Mouse (Mus musculus): ENCODE data around the gene Usp48. TPM values are rescaled to one million over a fixed set of nuclear protein-coding genes. Genes with fewer than 3 reads are reported as not detected.
A peak's percentile ranks its signal among the peaks of the same experiment; 100 is the strongest.

Gene Usp48
- 66.5 and 76.8 TPM in 2 replicates for polyA plus RNA-seq (2014; fragmentation: Nextera tagmentation; extraction: Ambion mirVana)

GRCm38 (mm10) chr4:137593601-137594495, at the start of gene Usp48:
Gene Usp48 (plus strand): TSS chr4:137593755.
- under 1% methylated on average over 91 of the region's 92 CpGs for WGBS
- ATAC-seq (ENCODE audit: low FRiP score, low TSS enrichment) (peak; percentile 94), DNase-seq (peak; percentile 100)
- H3K36me3 ChIP-seq (ENCODE audit: control insufficient read depth, insufficient read depth, low read length): no peaks in the 10 kb centered on the region
- H3K4me1 ChIP-seq (ENCODE audit: control insufficient read depth, insufficient read depth, low read length): peaks cover 16% of the 10 kb centered on the region
- no peaks in the 10 kb centered on the region for H3K9me3 ChIP-seq (ENCODE audit: control insufficient read depth, low read length)
- peak within 1 kb of the TSS; percentile 84 for H3K9ac ChIP-seq (replicated peaks; ENCODE audit: low read length)
- peak within 1 kb of the TSS; percentile 97 for H3K27ac ChIP-seq (replicated peaks; ENCODE audit: low read depth, low read length)
- H3K4me3 ChIP-seq (replicated peaks; ENCODE audit: low read depth, low read length): peak within 1 kb of the TSS; percentile 88
- peak within 1 kb of the TSS; percentile 81 for H3K4me2 ChIP-seq (ENCODE audit: low read length)
- no peaks in the 10 kb centered on the region for H3K27me3 ChIP-seq (ENCODE audit: control insufficient read depth, insufficient read depth, low read length)

- ATAC-seq (ENCODE audit: low FRiP score, low TSS enrichment) (no peak), DNase-seq (no peak)
- H3K9me3 ChIP-seq (ENCODE audit: control insufficient read depth, low read length): no peaks in the 10 kb centered on the region
These were observed 48.0 kb upstream of the Usp48 start for GRCm38 (mm10) chr4:137545568-137545967.

GRCm38 (mm10) chr4:137546003-137546525, 47.5 kb upstream of the Usp48 start:
- Histone ChIP-seq H3K4me1 (ENCODE audit: control insufficient read depth, insufficient read depth, low read length) (no peaks in the 10 kb centered on the region), H3K9me3 (ENCODE audit: control insufficient read depth, low read length) (no peaks in the 10 kb centered on the region), H3K9ac (replicated peaks; ENCODE audit: low read length) (no peak overlapping the region), H3K27me3 (ENCODE audit: control insufficient read depth, insufficient read depth, low read length) (no peaks in the 10 kb centered on the region), H3K36me3 (ENCODE audit: control insufficient read depth, insufficient read depth, low read length) (no peaks in the 10 kb centered on the region), H3K27ac (replicated peaks; ENCODE audit: low read depth, low read length) (no peak overlapping the region), H3K4me3 (replicated peaks; ENCODE audit: low read depth, low read length) (no peak overlapping the region), H3K4me2 (ENCODE audit: low read length) (no peak overlapping the region)
- 68% methylated on average over 5 of the region's 5 CpGs for WGBS
- ATAC-seq (ENCODE audit: low FRiP score, low TSS enrichment): no peak
- DNase-seq: peak; percentile 63

More at GRCm38 (mm10) chr4:137545568-137545967, 48.0 kb upstream of the Usp48 start:
- H3K4me3 ChIP-seq (replicated peaks; ENCODE audit: low read depth, low read length): no peak overlapping the region
- H3K4me1 ChIP-seq (ENCODE audit: control insufficient read depth, insufficient read depth, low read length): no peaks in the 10 kb centered on the region
- H3K27me3 ChIP-seq (ENCODE audit: control insufficient read depth, insufficient read depth, low read length): no peaks in the 10 kb centered on the region
- H3K4me2 ChIP-seq (ENCODE audit: low read length): no peak overlapping the region
- WGBS: 94% methylated on average over 9 of the region's 9 CpGs
- no peak overlapping the region for H3K9ac ChIP-seq (replicated peaks; ENCODE audit: low read length)
- H3K27ac ChIP-seq (replicated peaks; ENCODE audit: low read depth, low read length): no peak overlapping the region
- H3K36me3 ChIP-seq (ENCODE audit: control insufficient read depth, insufficient read depth, low read length): no peaks in the 10 kb centered on the region

- ATAC-seq (ENCODE audit: low FRiP score, low TSS enrichment) (no peak), DNase-seq (no peak)
- no peak overlapping the region for H3K9ac ChIP-seq (replicated peaks; ENCODE audit: low read length)
- no peak overlapping the region for H3K27ac ChIP-seq (replicated peaks; ENCODE audit: low read depth, low read length)
- H3K4me1 ChIP-seq (ENCODE audit: control insufficient read depth, insufficient read depth, low read length): no peaks in the 10 kb centered on the region
- no peaks in the 10 kb centered on the region for H3K9me3 ChIP-seq (ENCODE audit: control insufficient read depth, low read length)
- H3K4me3 ChIP-seq (replicated peaks; ENCODE audit: low read depth, low read length): no peak overlapping the region
- no peaks in the 10 kb centered on the region for H3K27me3 ChIP-seq (ENCODE audit: control insufficient read depth, insufficient read depth, low read length)
- 96% methylated on average over 17 of the region's 17 CpGs for WGBS
- H3K4me2 ChIP-seq (ENCODE audit: low read length): no peak overlapping the region
- no peaks in the 10 kb centered on the region for H3K36me3 ChIP-seq (ENCODE audit: control insufficient read depth, insufficient read depth, low read length)
These were observed 40.1 kb upstream of the Usp48 start for GRCm38 (mm10) chr4:137553466-137553865.

- Histone ChIP-seq H3K4me1 (ENCODE audit: control insufficient read depth, insufficient read depth, low read length) (no peaks in the 10 kb centered on the region), H3K4me3 (replicated peaks; ENCODE audit: low read depth, low read length) (no peak overlapping the region), H3K36me3 (ENCODE audit: control insufficient read depth, insufficient read depth, low read length) (no peaks in the 10 kb centered on the region), H3K4me2 (ENCODE audit: low read length) (no peak overlapping the region), H3K9me3 (ENCODE audit: control insufficient read depth, low read length) (no peaks in the 10 kb centered on the region), H3K27ac (replicated peaks; ENCODE audit: low read depth, low read length) (no peak overlapping the region), H3K9ac (replicated peaks; ENCODE audit: low read length) (no peak overlapping the region), H3K27me3 (ENCODE audit: control insufficient read depth, insufficient read depth, low read length) (no peaks in the 10 kb centered on the region)
- ATAC-seq (ENCODE audit: low FRiP score, low TSS enrichment): no peak
- WGBS: 84% methylated on average over 16 of the region's 16 CpGs
- DNase-seq: no peak
These were observed 36.8 kb upstream of the Usp48 start for GRCm38 (mm10) chr4:137556673-137557210.

GRCm38 (mm10) chr4:137569873-137570272, 23.7 kb upstream of the Usp48 start:
- Histone ChIP-seq H3K4me3 (replicated peaks; ENCODE audit: low read depth, low read length) (no peak overlapping the region), H3K27ac (replicated peaks; ENCODE audit: low read depth, low read length) (no peak overlapping the region), H3K36me3 (ENCODE audit: control insufficient read depth, insufficient read depth, low read length) (no peaks in the 10 kb centered on the region), H3K4me2 (ENCODE audit: low read length) (no peak overlapping the region), H3K9me3 (ENCODE audit: control insufficient read depth, low read length) (no peaks in the 10 kb centered on the region), H3K9ac (replicated peaks; ENCODE audit: low read length) (no peak overlapping the region), H3K4me1 (ENCODE audit: control insufficient read depth, insufficient read depth, low read length) (no peaks in the 10 kb centered on the region), H3K27me3 (ENCODE audit: control insufficient read depth, insufficient read depth, low read length) (no peaks in the 10 kb centered on the region)
- ATAC-seq (ENCODE audit: low FRiP score, low TSS enrichment) (no peak), DNase-seq (no peak)
- WGBS: 83% methylated on average over 9 of the region's 9 CpGs

GRCm38 (mm10) chr4:137574469-137574868, 19.1 kb upstream of the Usp48 start, which contains the start of gene Ldlrad2:
Gene Ldlrad2 (minus strand): TSS chr4:137574569.
- Histone ChIP-seq H3K9ac (replicated peaks; ENCODE audit: low read length) (no peak within 1 kb of the TSS), H3K27me3 (ENCODE audit: control insufficient read depth, insufficient read depth, low read length) (0 out of 2 replicates have a peak, but pooled peaks cover 6% of the 10 kb centered on the region), H3K4me2 (ENCODE audit: low read length) (no peak within 1 kb of the TSS), H3K36me3 (ENCODE audit: control insufficient read depth, insufficient read depth, low read length) (no peaks in the 10 kb centered on the region), H3K27ac (replicated peaks; ENCODE audit: low read depth, low read length) (no peak within 1 kb of the TSS), H3K9me3 (ENCODE audit: control insufficient read depth, low read length) (no peaks in the 10 kb centered on the region), H3K4me3 (replicated peaks; ENCODE audit: low read depth, low read length) (no peak within 1 kb of the TSS), H3K4me1 (ENCODE audit: control insufficient read depth, insufficient read depth, low read length) (peaks cover 6% of the 10 kb centered on the region; the same call in 1 of the 2 replicates)
- no peak for ATAC-seq (ENCODE audit: low FRiP score, low TSS enrichment)
- no peak for DNase-seq
- 85% methylated on average over 10 of the region's 10 CpGs for WGBS

- no peak overlapping the region for H3K4me3 ChIP-seq (replicated peaks; ENCODE audit: low read depth, low read length)
- no peak overlapping the region for H3K4me2 ChIP-seq (ENCODE audit: low read length)
- no peaks in the 10 kb centered on the region for H3K9me3 ChIP-seq (ENCODE audit: control insufficient read depth, low read length)
- H3K9ac ChIP-seq (replicated peaks; ENCODE audit: low read length): no peak overlapping the region
- H3K36me3 ChIP-seq (ENCODE audit: control insufficient read depth, insufficient read depth, low read length): no peaks in the 10 kb centered on the region
- H3K27me3 ChIP-seq (ENCODE audit: control insufficient read depth, insufficient read depth, low read length): 0 out of 2 replicates have a peak, but pooled peaks cover 6% of the 10 kb centered on the region
- no peak for ATAC-seq (ENCODE audit: low FRiP score, low TSS enrichment)
- H3K4me1 ChIP-seq (ENCODE audit: control insufficient read depth, insufficient read depth, low read length): peaks cover 6% of the 10 kb centered on the region; the same call in 1 of the 2 replicates
- no peak overlapping the region for H3K27ac ChIP-seq (replicated peaks; ENCODE audit: low read depth, low read length)
- DNase-seq: no peak
- 96% methylated on average over 12 of the region's 12 CpGs for WGBS
These were observed 16.1 kb upstream of the Usp48 start for GRCm38 (mm10) chr4:137577486-137577885.

All from midbrain, embryonic 14.5 days (tissue).